ENCODE assay signal across 20 mouse cellular contexts in the genomic region with DNA sequence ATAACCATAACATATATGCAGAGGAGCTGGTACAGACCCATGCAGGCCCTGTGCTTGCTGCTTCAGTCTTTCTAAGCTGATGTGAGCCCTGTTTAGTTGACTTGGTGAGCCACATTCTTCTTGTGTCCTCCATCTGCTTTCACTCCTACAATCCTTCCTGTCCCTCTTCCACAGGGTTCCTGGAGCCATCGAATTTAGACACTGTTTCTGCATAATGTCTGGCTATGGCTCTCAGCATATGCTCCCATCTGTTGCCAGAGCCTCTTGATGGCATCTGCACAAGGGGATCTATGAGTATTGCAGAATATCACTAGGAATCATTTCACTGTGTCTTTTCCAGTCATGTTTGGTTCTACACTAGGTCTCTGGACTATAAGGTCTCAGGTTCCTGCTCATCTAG.
"Had no signal": no experiment of that assay in that cellular context is flagged by ENCODE, and none has a peak within 500 bp of the region (broad histone marks: within the 10 kb centered on the region; RNA-seq: fewer than 3 reads in every experiment).

No protein-coding gene starts in this region.

- H3K27me3 ChIP-seq: limb, embryonic 12.5 days; limb, embryonic 15.5 days; midbrain, embryonic 12.5 days; neural tube, embryonic 13.5 days had no signal

- DNase-seq: kidney, adult 2 months; kidney, postnatal 25 days; liver, postnatal 0 days; lung, embryonic 14.5 days; retina, postnatal 1 day; thymus, adult 2 months; thymus, postnatal 14 days; thymus, postnatal 4 days had no signal

- H3K4me1 ChIP-seq: limb, embryonic 12.5 days; limb, embryonic 15.5 days; midbrain, embryonic 12.5 days; neural tube, embryonic 13.5 days had no signal

- ATAC-seq: intestine, postnatal 0 days; liver, postnatal 0 days; lung, postnatal 0 days; midbrain, embryonic 16.5 days had no signal

- H3K4me3 ChIP-seq: limb, embryonic 12.5 days; limb, embryonic 15.5 days; midbrain, embryonic 12.5 days; myocyte; neural tube, embryonic 13.5 days had no signal

- H3K27ac ChIP-seq: kidney, postnatal 0 days; limb, embryonic 12.5 days; limb, embryonic 15.5 days; liver, embryonic 14.5 days; macrophage; midbrain, embryonic 12.5 days; neural tube, embryonic 13.5 days had no signal

- H3K36me3 ChIP-seq: limb, embryonic 12.5 days; limb, embryonic 15.5 days; midbrain, embryonic 12.5 days; neural tube, embryonic 13.5 days had no signal

- H3K9ac ChIP-seq: limb, embryonic 12.5 days; limb, embryonic 15.5 days; liver, embryonic 14.5 days; liver, postnatal 0 days; lung, embryonic 14.5 days; midbrain, embryonic 12.5 days; neural tube, embryonic 13.5 days had no signal

- H3K9me3 ChIP-seq: limb, embryonic 12.5 days; limb, embryonic 15.5 days; midbrain, embryonic 12.5 days; neural tube, embryonic 13.5 days had no signal

- H3K4me2 ChIP-seq: limb, embryonic 12.5 days; limb, embryonic 15.5 days; liver, embryonic 11.5 days; lung, embryonic 14.5 days; midbrain, embryonic 12.5 days; neural tube, embryonic 13.5 days had no signal
